Mouse (Mus musculus) left cerebral cortex, postnatal 10 days (tissue): ENCODE results near the gene Tpbgl. TPM values are rescaled to one million over a fixed set of nuclear protein-coding genes. Genes with fewer than 3 reads are reported as not detected.

ENCODE experiments used
- DNase-seq, 2 experiments: peaks; one replicate each; pipeline ENCODE4 v3.0.0; 2021 to 2022; ENCODE audit warnings: low spot score in 2 of 2, mixed read lengths in 1 of 2; ENCODE audit errors: extremely low spot score in 1 of 2
- intact Hi-C: fragments of 180-260 bp; cut with DNase I; formaldehyde crosslinking; loops from one replicate; pipeline ENCODE4 v1.15.1; 2025
- total RNA-seq, 2 experiments: library from RNA; stranded (reverse); gene quantifications; 2 replicates each; pipeline ENCODE4 v1.2.3; 2021

Gene Tpbgl
- total RNA-seq, 2 experiments from 2014 or later: 3.3 TPM

DNA sequence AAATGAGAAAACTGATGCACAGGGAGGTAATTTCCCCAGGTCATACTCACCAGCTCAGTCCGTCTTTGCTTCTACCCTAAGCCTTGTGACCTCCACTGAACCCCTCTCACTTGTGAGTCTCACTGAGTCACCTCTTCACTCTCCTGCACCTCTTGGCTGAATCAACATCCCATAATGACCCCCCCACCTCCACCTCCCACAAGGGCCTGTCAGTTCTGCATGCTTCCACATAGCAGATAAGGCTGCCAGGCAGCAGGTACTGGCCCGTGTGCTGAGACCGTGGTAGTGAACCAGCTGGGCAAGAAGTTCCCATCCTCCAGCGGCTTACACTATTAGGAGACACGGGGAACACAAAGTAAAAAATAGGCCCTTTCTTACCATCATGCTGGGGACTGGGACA, 36.3 kb downstream of the Tpbgl start:
- DNase-seq: no peak
- intact Hi-C loops: loop anchor here (1.0 kb wide), 1 partner anchor 90 kb away; no protein-coding TSS in a partner anchor

DNA sequence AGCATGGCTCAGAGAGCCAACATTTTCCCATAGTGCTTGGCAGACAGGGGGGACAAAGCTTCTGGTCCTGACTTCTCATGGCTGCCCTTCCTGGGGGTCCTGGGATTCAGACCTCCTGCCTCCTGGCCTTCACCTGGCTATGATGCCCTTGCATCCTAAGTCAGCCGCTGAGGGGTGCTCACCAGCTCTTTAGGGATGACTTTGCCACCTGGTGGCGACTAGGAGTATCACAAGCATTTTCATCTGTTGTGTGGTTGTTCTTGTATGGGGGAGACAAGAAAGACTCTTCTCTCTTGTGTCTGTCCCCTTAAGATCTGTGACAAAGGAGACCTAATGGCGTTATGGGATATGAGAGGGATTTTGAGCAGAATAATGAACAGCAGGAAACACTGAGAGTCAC, 36.8 kb downstream of the Tpbgl start:
- intact Hi-C loops: loop anchor here (1.0 kb wide), 1 partner anchor 90 kb away; no protein-coding TSS in a partner anchor
- peak; percentile 49 to 75 for DNase-seq

DNA sequence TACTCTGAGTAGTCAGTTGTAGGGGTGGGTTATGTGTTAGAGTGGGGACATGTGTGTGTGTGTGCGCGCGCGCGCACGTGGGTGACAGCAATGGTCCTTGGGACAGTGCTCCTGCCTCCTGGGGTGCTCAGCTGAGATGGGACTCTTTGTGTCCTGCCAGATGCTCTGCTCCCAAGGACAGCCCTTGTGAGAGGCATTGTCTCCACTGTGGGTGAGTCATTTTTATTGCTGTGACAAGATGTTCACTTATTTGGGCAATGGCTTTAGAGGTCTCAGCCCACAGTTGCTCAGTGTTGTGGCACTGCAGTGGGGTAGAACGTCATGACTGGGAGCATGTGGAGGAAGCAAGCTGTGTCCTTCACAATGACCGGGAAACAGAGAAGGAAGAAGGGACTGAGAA, 40.9 kb downstream of the Tpbgl start:
- DNase-seq: no peak
- intact Hi-C loops: loop anchor here (5.0 kb wide), 1 partner anchor 39 kb away; no protein-coding TSS in a partner anchor

DNA sequence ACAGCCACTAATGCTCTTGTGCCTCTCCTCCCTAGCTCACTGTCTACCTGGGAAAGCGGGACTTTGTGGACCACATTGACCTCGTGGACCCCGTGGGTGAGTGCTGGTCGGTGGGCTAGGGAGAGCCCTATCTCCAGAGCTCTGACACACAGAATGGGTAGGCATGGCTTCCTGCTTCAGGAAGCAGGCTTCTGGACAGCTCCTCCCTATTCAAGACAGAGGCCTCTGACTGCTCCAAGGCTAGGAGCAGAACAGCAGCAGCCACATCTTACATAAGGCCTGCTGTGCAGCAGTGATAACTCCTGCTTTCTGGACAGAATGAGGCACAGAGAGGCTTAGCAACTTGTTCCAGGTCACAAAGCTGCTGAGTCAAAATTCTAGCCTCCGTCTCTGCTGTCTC, 43.3 kb downstream of the Tpbgl start:
- no peak for DNase-seq
- intact Hi-C loops: no loop called here

DNA sequence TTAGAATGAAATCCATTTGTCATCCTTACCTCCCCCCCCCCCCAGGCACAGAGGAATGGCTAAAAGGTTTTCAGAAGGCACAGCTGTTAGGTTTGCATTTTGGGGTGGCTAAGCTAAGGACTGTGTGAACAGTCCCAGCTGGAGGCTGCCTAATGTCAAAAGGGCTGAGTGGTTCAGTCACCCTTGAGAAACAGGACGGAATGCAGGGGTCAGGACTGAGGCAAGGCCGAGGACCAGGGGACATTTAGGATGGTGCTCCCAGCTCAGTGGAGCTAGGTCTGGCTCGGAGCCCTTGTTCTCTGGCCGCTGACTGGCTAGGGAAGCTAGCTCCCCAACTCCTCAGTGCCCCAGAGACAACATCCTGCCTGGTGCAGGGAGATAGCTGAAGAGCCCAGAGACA, 44.0 kb downstream of the Tpbgl start:
- intact Hi-C loops: no loop called here
- DNase-seq: no peak

DNA sequence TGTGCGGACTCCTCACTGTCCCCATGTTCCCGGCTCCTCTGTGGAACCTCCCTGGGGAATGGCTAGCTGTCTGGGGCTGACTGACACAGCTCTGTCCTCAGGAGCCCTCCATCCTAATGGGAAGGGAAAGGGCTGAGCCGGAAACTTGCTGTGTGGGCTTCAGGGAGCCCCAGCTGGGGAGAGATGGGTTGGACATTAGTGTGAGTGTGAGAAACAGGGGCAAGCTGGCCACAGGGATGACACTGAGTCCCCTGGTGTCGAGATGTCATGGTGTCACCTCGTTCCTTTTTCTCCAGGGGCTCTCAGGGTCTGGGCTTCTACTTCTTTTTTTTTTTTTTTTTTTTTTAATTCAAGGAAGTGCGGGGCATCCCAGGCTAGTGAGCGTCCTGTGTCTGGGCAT, 44.6 kb downstream of the Tpbgl start:
- intact Hi-C loops: no loop called here
- no peak for DNase-seq

DNA sequence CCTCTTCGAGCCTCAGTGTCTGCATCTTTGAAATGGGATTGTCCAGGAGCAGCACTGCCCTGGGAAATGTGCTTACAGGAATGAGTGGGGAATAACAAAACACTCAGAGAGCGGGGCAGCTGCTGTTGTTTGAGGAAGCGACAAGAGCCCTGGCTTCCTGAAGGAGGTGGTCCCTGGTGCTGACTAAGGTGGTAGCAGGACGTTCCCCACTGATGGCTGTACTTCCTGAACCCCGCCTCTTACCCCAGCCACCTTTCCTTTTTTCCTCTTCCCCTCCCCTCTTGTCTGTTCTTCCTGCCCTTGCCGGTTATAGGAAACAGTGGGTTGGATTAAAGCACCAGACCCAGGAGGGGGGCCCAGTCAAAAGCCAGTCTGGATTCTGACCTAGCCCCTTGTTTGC, 46.7 kb downstream of the Tpbgl start:
- intact Hi-C loops: no loop called here
- DNase-seq: no peak

DNA sequence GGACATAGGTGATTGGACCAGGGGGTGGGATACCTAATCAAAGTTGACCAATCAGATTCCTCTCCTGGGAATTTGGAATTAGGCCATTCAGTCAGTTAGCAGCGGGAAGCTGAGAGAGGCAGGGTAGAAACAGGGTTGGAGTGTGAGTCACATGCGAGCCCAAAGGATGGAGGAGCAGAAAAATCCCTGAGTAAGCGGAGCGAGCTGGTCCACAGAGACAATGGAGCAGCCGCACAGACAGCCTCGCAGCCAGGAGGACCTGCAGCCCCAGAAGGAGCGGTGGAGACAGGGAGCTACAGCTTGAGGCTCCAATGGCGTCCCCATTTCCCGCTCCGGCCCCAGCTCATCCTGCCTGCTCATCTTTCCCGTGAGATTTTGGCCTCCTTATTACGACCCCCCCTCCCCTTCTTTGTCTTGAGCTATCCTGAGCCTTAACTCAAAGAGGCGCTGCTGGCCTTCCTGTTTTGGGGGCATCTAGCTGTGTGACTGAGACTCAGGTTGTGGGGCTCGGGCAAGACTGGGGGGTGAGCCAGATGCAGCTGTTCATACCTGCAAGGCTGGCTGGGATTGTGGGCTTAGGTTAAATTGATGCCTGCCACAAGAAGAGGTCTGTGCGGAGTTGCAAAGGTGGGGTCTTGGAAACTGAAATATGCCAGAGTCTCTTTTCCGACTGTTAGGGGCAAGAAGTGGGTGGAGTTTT, 47.3 kb downstream of the Tpbgl start:
- intact Hi-C loops: no loop called here
- DNase-seq: peak in 1 of 2 experiments; percentile 27

DNA sequence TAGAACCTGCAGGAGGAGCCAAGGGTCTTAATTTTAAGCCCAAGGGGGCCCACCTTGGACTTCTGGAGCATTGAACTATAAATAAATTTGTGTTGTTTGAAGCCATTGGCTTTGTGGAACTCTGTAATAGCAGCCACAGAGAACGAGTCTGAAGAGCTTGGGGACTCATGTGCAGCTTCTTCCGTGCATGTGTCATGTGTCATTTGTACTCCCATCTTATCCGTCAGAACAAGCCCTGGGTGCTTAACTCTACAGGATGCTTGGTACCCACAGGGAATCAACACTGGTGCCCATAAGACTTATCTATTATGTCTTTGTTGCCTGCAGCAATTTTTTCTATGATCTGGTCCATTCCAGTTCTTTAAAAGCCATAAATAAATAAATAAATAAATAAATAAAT, 48.7 kb downstream of the Tpbgl start:
- DNase-seq: no peak
- intact Hi-C loops: no loop called here

Other genes starting within 250 kb of the Tpbgl start
- 10 to 100 TPM; 34.2 to 35.5 TPM for gene Gdpd5, start 245.7 kb downstream of the Tpbgl start, total RNA-seq
- gene Klhl35, start 161.1 kb downstream of the Tpbgl start, total RNA-seq: 1 to 10 TPM; 1.4 to 2.6 TPM
- gene Rps3, start 143.4 kb downstream of the Tpbgl start, total RNA-seq: 100 to 1,000 TPM; 266 to 286 TPM
- 100 to 1,000 TPM; 167 to 196 TPM for gene Arrb1, start 91.6 kb downstream of the Tpbgl start, total RNA-seq
- gene Slco2b1, start 84.2 kb upstream of the Tpbgl start, total RNA-seq: 10 to 100 TPM; 15.4 to 15.8 TPM
- gene Olfr520, start 103.2 kb upstream of the Tpbgl start, total RNA-seq: under 1 TPM in 1 of 2 experiments, not detected in 1; 0.51 TPM
- not detected for gene Olfr521, start 136.4 kb upstream of the Tpbgl start, total RNA-seq
- 1 to 10 TPM; 2.7 to 3.1 TPM for gene Neu3, start 201.3 kb upstream of the Tpbgl start, total RNA-seq
- 1 to 10 TPM; 1.3 to 1.5 TPM for gene Xrra1, start 232.0 kb upstream of the Tpbgl start, total RNA-seq
- gene Spcs2, start 236.4 kb upstream of the Tpbgl start, total RNA-seq: 10 to 100 TPM; 79.7 to 86.7 TPM